Mouse (Mus musculus) embryonic stem cell, embryonic (primary cell): ENCODE data around the gene Plk2.
"Not testable (repeated sequence)": the region's sequence is repeated elsewhere in the genome, so short reads cannot be mapped to it uniquely, and the experiment has no call there.

ENCODE experiments used
- CTCF ChIA-PET, 4 experiments: fragments of 300-600 bp in 2 of 4; fragments of 350-600 bp in 2 of 4; sonication (Branson Sonifier 250); formaldehyde crosslinking; loops; one replicate each; lab custom pipeline; 2022; ENCODE audit warnings: inconsistent platforms in 2 of 4; lab: Charles Lee
- POLR2A ChIA-PET, 4 experiments: fragments of 300-600 bp in 2 of 4; fragments of 350-600 bp in 2 of 4; sonication (Branson Sonifier 250); formaldehyde crosslinking; loops; one replicate each; lab custom pipeline; 2022; ENCODE audit warnings: antibody characterized with exemption in 4 of 4, inconsistent platforms in 1 of 4; lab: Charles Lee

Plk2 gene

GRCm38 (mm10) chr13:110394291-110395178 lies at the start of gene Plk2:
Gene Plk2 (plus strand): TSS chr13:110395046.
- CTCF ChIA-PET = interaction anchor here (0.6 to 2.0 kb wide), 12 partner anchors 12 to 1061 kb away, joined by 3 to 10 read pairs (median 4); no protein-coding TSS in a partner anchor
- POLR2A ChIA-PET = interaction anchor here (0.6 to 2.3 kb wide), 44 partner anchors 9 to 1838 kb away, joined by 3 to 11 read pairs (median 4); partner anchors contain the start of gene Gpbp1 (in 1 of the 4)

GRCm38 (mm10) chr13:110346707-110347106 lies 48.1 kb upstream of the Plk2 start:
- POLR2A ChIA-PET = no interaction called here
- CTCF ChIA-PET = no interaction called here

GRCm38 (mm10) chr13:110351051-110351450 lies 43.8 kb upstream of the Plk2 start:
- ChIA-PET POLR2A (no interaction called here), CTCF (interaction anchor here in 1 of 4 experiments (0.7 kb wide), 1 partner anchor 16 kb away, joined by 3 read pairs; no protein-coding TSS in a partner anchor)

- POLR2A ChIA-PET = interaction anchor here in 1 of 4 experiments (0.6 kb wide), 1 partner anchor 301 kb away, joined by 3 read pairs; no protein-coding TSS in a partner anchor
Measured at GRCm38 (mm10) chr13:110356941-110357340, 37.9 kb upstream of the Plk2 start, which contains the start of gene Gapt. Gene Gapt (minus strand): TSS chr13:110357199.

GRCm38 (mm10) chr13:110363722-110364121 lies 31.1 kb upstream of the Plk2 start:
- CTCF ChIA-PET = no interaction called here
- POLR2A ChIA-PET = no interaction called here

More at GRCm38 (mm10) chr13:110356941-110357340, 37.9 kb upstream of the Plk2 start, which contains the start of gene Gapt:
- CTCF ChIA-PET = no interaction called here

GRCm38 (mm10) chr13:110366477-110366876 lies 28.4 kb upstream of the Plk2 start:
- ChIA-PET CTCF (interaction anchor here in 2 of 4 experiments (0.6 kb wide), 2 partner anchors 15 to 496 kb away, joined by 3 read pairs; no protein-coding TSS in a partner anchor), POLR2A (interaction anchor here in 1 of 4 experiments (1.3 kb wide), 1 partner anchor 11 kb away, joined by 3 read pairs; no protein-coding TSS in a partner anchor)

- ChIA-PET POLR2A (no interaction called here), CTCF (interaction anchor here in 3 of 4 experiments (0.5 to 0.6 kb wide), 3 partner anchors 144 to 913 kb away, joined by 3 to 5 read pairs (median 4); no protein-coding TSS in a partner anchor)
Measured at GRCm38 (mm10) chr13:110367961-110368555, 26.8 kb upstream of the Plk2 start.

GRCm38 (mm10) chr13:110368556-110369040 lies 26.2 kb upstream of the Plk2 start:
- CTCF ChIA-PET = interaction anchor here in 2 of 4 experiments (0.5 to 0.6 kb wide), 2 partner anchors 144 to 755 kb away, joined by 4 to 5 read pairs; no protein-coding TSS in a partner anchor
- POLR2A ChIA-PET = not testable (repeated sequence)

GRCm38 (mm10) chr13:110369673-110370072 lies 25.2 kb upstream of the Plk2 start:
- POLR2A ChIA-PET = no interaction called here
- CTCF ChIA-PET = no interaction called here

GRCm38 (mm10) chr13:110382447-110382901 lies 12.4 kb upstream of the Plk2 start:
- ChIA-PET POLR2A (interaction anchor here in 1 of 4 experiments (1.5 kb wide), 1 partner anchor 13 kb away, joined by 4 read pairs; the partner anchor contains the start of gene Plk2), CTCF (interaction anchor here (0.6 to 2.2 kb wide), 39 partner anchors 9 to 1031 kb away, joined by 3 to 12 read pairs (median 4); partner anchors contain the start of gene Plk2 (in 2 of the 4))

- CTCF ChIA-PET = interaction anchor here in 1 of 4 experiments (0.7 kb wide), 1 partner anchor 417 kb away, joined by 4 read pairs; no protein-coding TSS in a partner anchor
- POLR2A ChIA-PET = no interaction called here
Measured at GRCm38 (mm10) chr13:110384514-110384913, 10.3 kb upstream of the Plk2 start.

- CTCF ChIA-PET = interaction anchor here (0.6 to 2.3 kb wide), 31 partner anchors 9 to 1214 kb away, joined by 3 to 17 read pairs (median 3); partner anchors contain the start of gene Rab3c (in 1 of the 4)
- POLR2A ChIA-PET = interaction anchor here in 3 of 4 experiments (0.7 to 1.6 kb wide), 6 partner anchors 10 to 1021 kb away, joined by 3 to 5 read pairs (median 4); no protein-coding TSS in a partner anchor
Measured at GRCm38 (mm10) chr13:110392210-110392609, 2.6 kb upstream of the Plk2 start.

- ChIA-PET POLR2A (interaction anchor here in 3 of 4 experiments (0.6 to 1.6 kb wide), 8 partner anchors 10 to 1327 kb away, joined by 3 to 5 read pairs (median 3); no protein-coding TSS in a partner anchor), CTCF (interaction anchor here (0.6 to 2.3 kb wide), 20 partner anchors 10 to 1020 kb away, joined by 3 to 17 read pairs (median 4); partner anchors contain the start of gene Rab3c (in 1 of the 4))
Measured at GRCm38 (mm10) chr13:110392631-110393030, 2.2 kb upstream of the Plk2 start.

- ChIA-PET CTCF (interaction anchor here in 3 of 4 experiments (0.6 to 2.0 kb wide), 10 partner anchors 13 to 1018 kb away, joined by 3 to 10 read pairs (median 4); no protein-coding TSS in a partner anchor), POLR2A (interaction anchor here (0.6 to 2.3 kb wide), 39 partner anchors 9 to 1837 kb away, joined by 3 to 11 read pairs (median 4); partner anchors contain the start of gene Gpbp1 (in 1 of the 4))
Measured at GRCm38 (mm10) chr13:110395179-110395794, 441 bp downstream of the Plk2 start.

GRCm38 (mm10) chr13:110395916-110396685 lies 1.3 kb downstream of the Plk2 start:
- ChIA-PET CTCF (interaction anchor here in 1 of 4 experiments (2.0 kb wide), 1 partner anchor 1015 kb away, joined by 5 read pairs; no protein-coding TSS in a partner anchor), POLR2A (interaction anchor here in 3 of 4 experiments (0.6 to 2.3 kb wide), 22 partner anchors 8 to 846 kb away, joined by 3 to 8 read pairs (median 4); no protein-coding TSS in a partner anchor)

- CTCF ChIA-PET = interaction anchor here in 1 of 4 experiments (0.7 kb wide), 1 partner anchor 32 kb away, joined by 5 read pairs; no protein-coding TSS in a partner anchor
Measured at GRCm38 (mm10) chr13:110397750-110398149, 2.9 kb downstream of the Plk2 start.

More at GRCm38 (mm10) chr13:110397750-110398149, 2.9 kb downstream of the Plk2 start:
- POLR2A ChIA-PET = interaction anchor here in 2 of 4 experiments (0.6 to 0.7 kb wide), 3 partner anchors 282 to 1598 kb away, joined by 3 to 5 read pairs (median 3); no protein-coding TSS in a partner anchor
